Mouse (Mus musculus) forebrain, embryonic 16.5 days (tissue): Measurements from ENCODE around the gene Sult2a4. TPM values are rescaled to one million over a fixed set of nuclear protein-coding genes. Genes with fewer than 3 reads are reported as not detected.
"Not testable (repeated sequence)": the region's sequence is repeated elsewhere in the genome, so short reads cannot be mapped to it uniquely, and the experiment has no call there.

Experiments
- ATAC-seq: fragments of 200-750 bp; cut with Nextera tagmentation; 2 replicates; pipeline ENCODE4 v1.8.0; 2017; ENCODE audit warnings: mild to moderate bottlenecking, moderate library complexity
- H3K27ac ChIP-seq: fragments of 300-500 bp; sonication (generic); 2 replicates; pipeline ENCODE4 v1.5.1; 2014; ENCODE audit warnings: low read length, control low read depth
- H3K27me3 ChIP-seq: fragments of 300-500 bp; sonication (generic); replicated peaks from 2 replicates; pipeline ENCODE4 v1.6.1; 2014; ENCODE audit warnings: low read length; ENCODE audit not compliant: control insufficient read depth, insufficient read depth
- H3K36me3 ChIP-seq: fragments of 300-500 bp; sonication (generic); 2 replicates; pipeline ENCODE4 v1.6.1; 2014; ENCODE audit not compliant: control insufficient read depth, insufficient read depth
- H3K4me1 ChIP-seq: fragments of 300-500 bp; sonication (generic); replicated peaks from 2 replicates; pipeline ENCODE4 v1.6.1; 2014; ENCODE audit warnings: low read length; ENCODE audit not compliant: control insufficient read depth, insufficient read depth
- H3K4me2 ChIP-seq: fragments of 300-500 bp; sonication (generic); 2 replicates; pipeline ENCODE4 v1.6.1; 2014; ENCODE audit warnings: mild to moderate bottlenecking, low read length, control low read depth
- H3K4me3 ChIP-seq: fragments of 300-500 bp; sonication (generic); replicated peaks from 2 replicates; pipeline ENCODE4 v1.5.1; 2014; ENCODE audit warnings: mild to moderate bottlenecking, low read length, control low read depth
- H3K9ac ChIP-seq: fragments of 300-500 bp; sonication (generic); replicated peaks from 2 replicates; pipeline ENCODE4 v1.6.1; 2014; ENCODE audit warnings: low read depth, low read length, control low read depth
- H3K9me3 ChIP-seq: fragments of 300-500 bp; sonication (generic); 2 replicates; pipeline ENCODE4 v1.6.1; 2016; ENCODE audit warnings: low read length; ENCODE audit not compliant: control insufficient read depth
- whole genome bisulfite sequencing: fragments of 180-500 bp; shearing (Covaris S2); extraction: QIAGEN DNeasy Blood & Tissue Kit; methylation state at CpG from one replicate; pipeline ENCODE4 v1.1.7; 2014; 5-methylcytosine and 5-hydroxymethylcytosine counted together
- polyA plus RNA-seq: library from polyadenylated mRNA; unstranded; fragments of >200 nt; fragmentation: Nextera tagmentation; extraction: Ambion mirVana; gene quantifications from 2 replicates; pipeline ENCODE4 v1.2.1, GENCODE M21; 2015

The Sult2a4 gene
- not detected in 2 replicates for polyA plus RNA-seq

GRCm38 (mm10) chr7:13989507-13989906 lies at the start of gene Sult2a4:
Gene Sult2a4 (minus strand): TSS chr7:13989607.
- H3K36me3 ChIP-seq, H3K27ac ChIP-seq, H3K4me1 ChIP-seq, H3K4me3 ChIP-seq, H3K9ac ChIP-seq, H3K9me3 ChIP-seq, H3K4me2 ChIP-seq, ATAC-seq, H3K27me3 ChIP-seq: not testable (repeated sequence)
- 95% methylated on average over 6 of the region's 6 CpGs for WGBS

GRCm38 (mm10) chr7:14030831-14031230 lies 41.4 kb upstream of the Sult2a4 start:
- not testable (repeated sequence) for H3K9ac ChIP-seq, H3K4me2 ChIP-seq, H3K9me3 ChIP-seq, H3K4me3 ChIP-seq, H3K27ac ChIP-seq, ATAC-seq, H3K36me3 ChIP-seq, H3K4me1 ChIP-seq, H3K27me3 ChIP-seq

- ATAC-seq: no peak
- no peaks in the 10 kb centered on the region for H3K4me1 ChIP-seq
- 88% methylated on average over 8 of the region's 8 CpGs for WGBS
Observed at GRCm38 (mm10) chr7:14013083-14013482, 23.7 kb upstream of the Sult2a4 start.

GRCm38 (mm10) chr7:14010686-14011085 lies 21.3 kb upstream of the Sult2a4 start:
- not testable (repeated sequence) for ATAC-seq, H3K4me3 ChIP-seq, H3K36me3 ChIP-seq, H3K4me2 ChIP-seq, H3K4me1 ChIP-seq, H3K27me3 ChIP-seq, H3K27ac ChIP-seq, H3K9ac ChIP-seq, H3K9me3 ChIP-seq

More at GRCm38 (mm10) chr7:14013083-14013482, 23.7 kb upstream of the Sult2a4 start:
- no peaks in the 10 kb centered on the region for H3K27me3 ChIP-seq
- no peak overlapping the region for H3K4me3 ChIP-seq
- H3K9me3 ChIP-seq: 0 out of 2 replicates have a peak, but pooled peaks cover 3% of the 10 kb centered on the region
- H3K4me2 ChIP-seq: no peak overlapping the region
- H3K27ac ChIP-seq: no peak overlapping the region
- no peaks in the 10 kb centered on the region for H3K36me3 ChIP-seq
- no peak overlapping the region for H3K9ac ChIP-seq

Other genes starting within 250 kb of the Sult2a4 start
- gene Sult2a1, start 152.2 kb downstream of the Sult2a4 start, polyA plus RNA-seq: not detected in 2 replicates
- not detected in 2 replicates for gene Sult2a3, start 133.4 kb upstream of the Sult2a4 start, polyA plus RNA-seq